Mouse (Mus musculus): Measurements from ENCODE around the gene Epyc. TPM values are rescaled to one million over a fixed set of nuclear protein-coding genes. Genes with fewer than 3 reads are reported as not detected.
A peak's percentile ranks its signal among the peaks of the same experiment; 100 is the strongest.

Epyc gene
- polyA plus RNA-seq, 1 experiment from 2014 or later, result 0.57 TPM

- Histone ChIP-seq H3K9ac (replicated peaks; ENCODE audit: low read depth, low read length) (no peak overlapping the region), H3K9me3 (ENCODE audit: control insufficient read depth, low read length) (no peaks in the 10 kb centered on the region), H3K27ac (ENCODE audit: low read length) (no peak overlapping the region), H3K4me1 (replicated peaks; ENCODE audit: control insufficient read depth, insufficient read depth, low read length) (no peaks in the 10 kb centered on the region), H3K4me3 (replicated peaks; ENCODE audit: low read length) (no peak overlapping the region), H3K36me3 (ENCODE audit: control insufficient read depth, insufficient read depth) (no peaks in the 10 kb centered on the region), H3K27me3 (replicated peaks; ENCODE audit: control insufficient read depth, insufficient read depth, low read length) (no peaks in the 10 kb centered on the region), H3K4me2 (ENCODE audit: low read length) (no peak overlapping the region)
- WGBS, result 76% methylated on average over 2 of the region's 2 CpGs
- no peak for ATAC-seq
Observed at GRCm38 (mm10) chr10:97641926-97642325, 1.9 kb upstream of the Epyc start.

- no peaks in the 10 kb centered on the region for H3K4me1 ChIP-seq (replicated peaks; ENCODE audit: control insufficient read depth, insufficient read depth, low read length)
- no peak overlapping the region for H3K27ac ChIP-seq (ENCODE audit: low read length)
- H3K4me2 ChIP-seq (ENCODE audit: low read length), result no peak overlapping the region
- H3K9ac ChIP-seq (replicated peaks; ENCODE audit: low read depth, low read length), result no peak overlapping the region
- H3K36me3 ChIP-seq (ENCODE audit: control insufficient read depth, insufficient read depth), result no peaks in the 10 kb centered on the region
- H3K4me3 ChIP-seq (replicated peaks; ENCODE audit: low read length), result no peak overlapping the region
- no peak for ATAC-seq
- no peaks in the 10 kb centered on the region for H3K9me3 ChIP-seq (ENCODE audit: control insufficient read depth, low read length)
- H3K27me3 ChIP-seq (replicated peaks; ENCODE audit: control insufficient read depth, insufficient read depth, low read length), result no peaks in the 10 kb centered on the region
- 87% methylated on average over 2 of the region's 2 CpGs for WGBS
Observed at GRCm38 (mm10) chr10:97650334-97650733, 6.5 kb downstream of the Epyc start.

DNA sequence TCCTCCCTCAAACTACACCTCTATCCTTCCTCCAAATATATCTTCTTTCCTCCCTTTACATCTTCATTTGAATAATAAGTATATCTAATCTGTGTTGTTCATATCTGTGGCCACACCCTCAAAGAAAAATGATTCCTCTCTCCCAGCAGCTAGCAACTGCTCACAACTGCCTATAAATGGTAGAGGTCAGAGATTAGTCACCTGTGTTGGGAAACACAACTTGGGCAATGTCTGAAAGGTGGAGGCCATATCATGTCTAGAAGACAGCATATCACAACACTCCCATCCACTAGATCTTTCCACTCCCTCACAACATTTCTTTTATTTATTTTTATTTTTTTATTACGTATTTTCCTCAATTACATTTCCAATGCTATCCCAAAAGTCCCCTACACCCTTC is 15.6 kb downstream of the Epyc start:
- Histone ChIP-seq H3K4me3 (replicated peaks; ENCODE audit: low read length) (no peak overlapping the region), H3K27ac (ENCODE audit: low read length) (no peak overlapping the region), H3K4me2 (ENCODE audit: low read length) (no peak overlapping the region), H3K36me3 (ENCODE audit: control insufficient read depth, insufficient read depth) (no peaks in the 10 kb centered on the region), H3K27me3 (replicated peaks; ENCODE audit: control insufficient read depth, insufficient read depth, low read length) (no peaks in the 10 kb centered on the region), H3K9me3 (ENCODE audit: control insufficient read depth, low read length) (no peaks in the 10 kb centered on the region), H3K4me1 (replicated peaks; ENCODE audit: control insufficient read depth, insufficient read depth, low read length) (no peaks in the 10 kb centered on the region), H3K9ac (replicated peaks; ENCODE audit: low read depth, low read length) (no peak overlapping the region)
- 96% methylated on average over 1 of the region's 1 CpGs for WGBS
- no peak for ATAC-seq

- no peak overlapping the region for H3K9ac ChIP-seq (replicated peaks; ENCODE audit: low read depth, low read length)
- no peak overlapping the region for H3K4me3 ChIP-seq (replicated peaks; ENCODE audit: low read length)
- H3K27ac ChIP-seq (ENCODE audit: low read length), result no peak overlapping the region
- no peak for ATAC-seq
- no peaks in the 10 kb centered on the region for H3K4me1 ChIP-seq (replicated peaks; ENCODE audit: control insufficient read depth, insufficient read depth, low read length)
- WGBS, result 58% methylated on average over 4 of the region's 4 CpGs
- no peak overlapping the region for H3K4me2 ChIP-seq (ENCODE audit: low read length)
- H3K27me3 ChIP-seq (replicated peaks; ENCODE audit: control insufficient read depth, insufficient read depth, low read length), result no peaks in the 10 kb centered on the region
- no peaks in the 10 kb centered on the region for H3K9me3 ChIP-seq (ENCODE audit: control insufficient read depth, low read length)
- no peaks in the 10 kb centered on the region for H3K36me3 ChIP-seq (ENCODE audit: control insufficient read depth, insufficient read depth)
Observed at GRCm38 (mm10) chr10:97668656-97669055, 24.8 kb downstream of the Epyc start.

GRCm38 (mm10) chr10:97670202-97670601 is 26.3 kb downstream of the Epyc start:
- ATAC-seq, result 0 out of 2 replicates have a peak, but pooled peaks have one; percentile 26
- 66% methylated on average over 4 of the region's 4 CpGs for WGBS
- Histone ChIP-seq H3K4me1 (replicated peaks; ENCODE audit: control insufficient read depth, insufficient read depth, low read length) (no peaks in the 10 kb centered on the region), H3K27ac (ENCODE audit: low read length) (no peak overlapping the region), H3K36me3 (ENCODE audit: control insufficient read depth, insufficient read depth) (no peaks in the 10 kb centered on the region), H3K4me2 (ENCODE audit: low read length) (no peak overlapping the region), H3K9ac (replicated peaks; ENCODE audit: low read depth, low read length) (no peak overlapping the region), H3K9me3 (ENCODE audit: control insufficient read depth, low read length) (no peaks in the 10 kb centered on the region), H3K4me3 (replicated peaks; ENCODE audit: low read length) (no peak overlapping the region), H3K27me3 (replicated peaks; ENCODE audit: control insufficient read depth, insufficient read depth, low read length) (no peaks in the 10 kb centered on the region)

- H3K9ac ChIP-seq (replicated peaks; ENCODE audit: low read depth, low read length), result no peak overlapping the region
- ATAC-seq, result no peak
- H3K4me2 ChIP-seq (ENCODE audit: low read length), result no peak overlapping the region
- no peaks in the 10 kb centered on the region for H3K36me3 ChIP-seq (ENCODE audit: control insufficient read depth, insufficient read depth)
- no peaks in the 10 kb centered on the region for H3K4me1 ChIP-seq (replicated peaks; ENCODE audit: control insufficient read depth, insufficient read depth, low read length)
- no peaks in the 10 kb centered on the region for H3K27me3 ChIP-seq (replicated peaks; ENCODE audit: control insufficient read depth, insufficient read depth, low read length)
- WGBS, result 70% methylated on average over 2 of the region's 2 CpGs
- no peak overlapping the region for H3K4me3 ChIP-seq (replicated peaks; ENCODE audit: low read length)
- no peak overlapping the region for H3K27ac ChIP-seq (ENCODE audit: low read length)
- no peaks in the 10 kb centered on the region for H3K9me3 ChIP-seq (ENCODE audit: control insufficient read depth, low read length)
Observed at GRCm38 (mm10) chr10:97673239-97673638, 29.4 kb downstream of the Epyc start.

DNA sequence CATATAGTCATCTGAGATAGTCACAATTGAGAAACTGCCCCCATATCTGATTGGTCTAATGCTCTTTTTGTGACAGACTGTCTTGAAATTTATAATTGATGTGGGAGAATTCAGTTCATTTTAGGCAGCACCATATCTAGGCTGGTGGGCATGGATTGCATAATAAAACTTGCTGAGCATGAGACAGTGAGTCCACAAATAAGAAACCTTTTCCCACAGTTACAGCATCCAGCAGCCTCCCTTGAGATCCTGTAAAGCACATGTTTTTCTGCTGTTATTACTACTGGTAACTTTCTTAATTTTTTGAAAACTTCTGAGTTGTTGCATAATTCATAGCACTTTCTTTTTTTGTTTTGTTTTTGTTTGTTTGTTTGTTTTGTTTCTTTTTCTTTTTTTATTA is 39.1 kb downstream of the Epyc start:
- Histone ChIP-seq H3K27ac (ENCODE audit: low read length) (no peak overlapping the region), H3K4me2 (ENCODE audit: low read length) (no peak overlapping the region), H3K4me3 (replicated peaks; ENCODE audit: low read length) (no peak overlapping the region), H3K27me3 (replicated peaks; ENCODE audit: control insufficient read depth, insufficient read depth, low read length) (no peaks in the 10 kb centered on the region), H3K36me3 (ENCODE audit: control insufficient read depth, insufficient read depth) (no peaks in the 10 kb centered on the region), H3K9me3 (ENCODE audit: control insufficient read depth, low read length) (no peaks in the 10 kb centered on the region), H3K4me1 (replicated peaks; ENCODE audit: control insufficient read depth, insufficient read depth, low read length) (no peaks in the 10 kb centered on the region), H3K9ac (replicated peaks; ENCODE audit: low read depth, low read length) (no peak overlapping the region)
- ATAC-seq, result no peak

GRCm38 (mm10) chr10:97687198-97687597 is 43.3 kb downstream of the Epyc start:
- WGBS, result 80% methylated on average over 1 of the region's 1 CpGs
- H3K36me3 ChIP-seq (ENCODE audit: control insufficient read depth, insufficient read depth), result no peaks in the 10 kb centered on the region
- no peak overlapping the region for H3K27ac ChIP-seq (ENCODE audit: low read length)
- H3K27me3 ChIP-seq (replicated peaks; ENCODE audit: control insufficient read depth, insufficient read depth, low read length), result no peaks in the 10 kb centered on the region
- no peak overlapping the region for H3K9ac ChIP-seq (replicated peaks; ENCODE audit: low read depth, low read length)
- H3K4me3 ChIP-seq (replicated peaks; ENCODE audit: low read length), result no peak overlapping the region
- no peak overlapping the region for H3K4me2 ChIP-seq (ENCODE audit: low read length)
- ATAC-seq, result no peak
- H3K9me3 ChIP-seq (ENCODE audit: control insufficient read depth, low read length), result no peaks in the 10 kb centered on the region
- H3K4me1 ChIP-seq (replicated peaks; ENCODE audit: control insufficient read depth, insufficient read depth, low read length), result no peaks in the 10 kb centered on the region

- H3K4me1 ChIP-seq (replicated peaks; ENCODE audit: control insufficient read depth, insufficient read depth, low read length), result no peaks in the 10 kb centered on the region
- H3K9ac ChIP-seq (replicated peaks; ENCODE audit: low read depth, low read length), result no peak overlapping the region
- no peaks in the 10 kb centered on the region for H3K36me3 ChIP-seq (ENCODE audit: control insufficient read depth, insufficient read depth)
- H3K4me2 ChIP-seq (ENCODE audit: low read length), result no peak overlapping the region
- no peaks in the 10 kb centered on the region for H3K27me3 ChIP-seq (replicated peaks; ENCODE audit: control insufficient read depth, insufficient read depth, low read length)
- H3K9me3 ChIP-seq (ENCODE audit: control insufficient read depth, low read length), result no peaks in the 10 kb centered on the region
- no peak overlapping the region for H3K27ac ChIP-seq (ENCODE audit: low read length)
- peak; percentile 65; the same call in 1 of the 2 replicates for ATAC-seq
- 70% methylated on average over 3 of the region's 3 CpGs for WGBS
- no peak overlapping the region for H3K4me3 ChIP-seq (replicated peaks; ENCODE audit: low read length)
Observed at GRCm38 (mm10) chr10:97689425-97689824, 45.6 kb downstream of the Epyc start.

- H3K27ac ChIP-seq (ENCODE audit: low read length), result no peak within 1 kb of the TSS
- H3K4me1 ChIP-seq (replicated peaks; ENCODE audit: control insufficient read depth, insufficient read depth, low read length), result no peaks in the 10 kb centered on the region
- 80% methylated on average over 20 of the region's 20 CpGs for WGBS
- H3K9me3 ChIP-seq (ENCODE audit: control insufficient read depth, low read length), result no peaks in the 10 kb centered on the region
- no peaks in the 10 kb centered on the region for H3K27me3 ChIP-seq (replicated peaks; ENCODE audit: control insufficient read depth, insufficient read depth, low read length)
- ATAC-seq, result peak; percentile 18; the same call in 1 of the 2 replicates
- H3K4me3 ChIP-seq (replicated peaks; ENCODE audit: low read length), result no peak within 1 kb of the TSS
- H3K9ac ChIP-seq (replicated peaks; ENCODE audit: low read depth, low read length), result no peak within 1 kb of the TSS
- no peak within 1 kb of the TSS for H3K4me2 ChIP-seq (ENCODE audit: low read length)
- H3K36me3 ChIP-seq (ENCODE audit: control insufficient read depth, insufficient read depth), result no peaks in the 10 kb centered on the region
Observed at GRCm38 (mm10) chr10:97692913-97693312, 49.0 kb downstream of the Epyc start, which contains the start of gene Ccer1. Gene Ccer1, plus strand, starts transcription at chr10:97693059.
